Mouse (Mus musculus) right cerebral cortex, postnatal 14 days (tissue): Measurements from ENCODE around the gene Ddx20.

ENCODE experiments used
- DNase-seq: peaks from one replicate; pipeline ENCODE4 v3.0.0; 2022

Ddx20 gene

GRCm38 (mm10) chr3:105665105-105665765 lies 22.1 kb downstream of the Ddx20 start:
- no peak for DNase-seq

- DNase-seq, result no peak
These were observed 24.3 kb downstream of the Ddx20 start for GRCm38 (mm10) chr3:105663043-105663442.

GRCm38 (mm10) chr3:105660530-105660929 lies 26.8 kb downstream of the Ddx20 start:
- DNase-seq, result no peak

GRCm38 (mm10) chr3:105655031-105655585 lies 32.3 kb downstream of the Ddx20 start:
- DNase-seq, result no peak

GRCm38 (mm10) chr3:105653544-105654380 lies 33.6 kb downstream of the Ddx20 start:
- DNase-seq, result no peak

GRCm38 (mm10) chr3:105648889-105649567 lies 38.3 kb downstream of the Ddx20 start:
- DNase-seq, result no peak

GRCm38 (mm10) chr3:105643566-105643965 lies 43.8 kb downstream of the Ddx20 start:
- no peak for DNase-seq

- DNase-seq, result peak; percentile 31
These were observed 45.2 kb downstream of the Ddx20 start for GRCm38 (mm10) chr3:105642186-105642585.

GRCm38 (mm10) chr3:105633021-105633420 lies 54.4 kb downstream of the Ddx20 start:
- DNase-seq, result no peak

GRCm38 (mm10) chr3:105632296-105632695 lies 55.1 kb downstream of the Ddx20 start:
- no peak for DNase-seq
